Mouse (Mus musculus): ENCODE measurements at regions not wholly inside any gene's neighbourhood (a gene's known extent, or its start where the extent isn't known, plus 50 kb on each side); places are given as distances from the start of the nearest gene placed in this dataset.
A peak's percentile ranks its signal among the peaks of the same experiment; 100 is the strongest.

DNA sequence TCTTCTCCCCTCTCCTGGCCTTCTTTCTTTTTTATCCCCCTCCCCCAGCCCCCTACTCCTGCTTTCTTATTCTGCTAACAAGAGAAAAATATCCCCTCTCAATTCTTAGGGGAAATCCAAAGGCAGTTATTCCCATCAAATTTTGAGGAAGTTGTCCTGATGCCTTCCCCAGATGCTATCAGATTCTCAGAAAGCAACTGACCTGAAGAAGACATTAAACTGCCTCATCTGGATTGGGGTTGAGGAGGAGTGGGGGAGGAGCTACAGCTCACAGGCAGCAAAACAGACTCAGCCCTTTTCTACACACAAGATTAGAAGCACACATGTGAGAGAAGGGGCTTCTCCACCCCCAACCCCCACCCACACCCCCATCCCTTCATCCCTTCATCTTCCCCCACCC, 78.7 kb upstream of the S1pr3 start:
- no peak for DNase-seq (ENCODE audit: low spot score)
- intact Hi-C loops (cut with DNase I) = loop anchor here (10.0 kb wide), 1 partner anchor 165 kb away; no protein-coding TSS in a partner anchor

GRCm38 (mm10) chr13:51332271-51332670, 76.2 kb upstream of the S1pr3 start:
- DNase-seq (ENCODE audit: low spot score) = no peak
- intact Hi-C loops (cut with DNase I) = loop anchor here (10.0 kb wide), 1 partner anchor 163 kb away; no protein-coding TSS in a partner anchor

- intact Hi-C loops (cut with DNase I) = loop anchor here (10.0 kb wide), 1 partner anchor 161 kb away; no protein-coding TSS in a partner anchor
- no peak for DNase-seq (ENCODE audit: low spot score)
Observed at GRCm38 (mm10) chr13:51333481-51333880, 75.0 kb upstream of the S1pr3 start.

DNA sequence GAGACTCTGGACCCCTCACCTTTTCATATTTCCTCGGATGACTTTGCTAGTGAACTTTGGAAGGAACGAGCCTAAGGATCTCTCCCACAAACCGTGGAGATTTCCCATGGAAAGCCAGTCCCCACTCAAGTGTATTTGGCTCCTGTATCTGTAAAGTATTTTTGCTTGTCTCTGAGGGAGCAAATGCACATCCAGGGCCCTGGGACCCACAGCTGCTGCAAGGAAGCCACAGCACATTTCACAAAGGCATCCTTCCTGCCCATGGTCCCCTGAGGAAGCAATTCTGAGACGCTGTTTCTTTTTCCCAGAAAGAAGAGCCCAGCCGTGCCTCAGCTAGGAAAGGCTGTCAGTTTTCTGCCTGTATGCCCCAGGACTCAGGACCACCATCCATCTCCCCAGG, 71.7 kb upstream of the S1pr3 start:
- no peak for DNase-seq (ENCODE audit: low spot score)
- intact Hi-C loops (cut with DNase I) = loop anchor here (10.0 kb wide), 1 partner anchor 158 kb away; no protein-coding TSS in a partner anchor

DNA sequence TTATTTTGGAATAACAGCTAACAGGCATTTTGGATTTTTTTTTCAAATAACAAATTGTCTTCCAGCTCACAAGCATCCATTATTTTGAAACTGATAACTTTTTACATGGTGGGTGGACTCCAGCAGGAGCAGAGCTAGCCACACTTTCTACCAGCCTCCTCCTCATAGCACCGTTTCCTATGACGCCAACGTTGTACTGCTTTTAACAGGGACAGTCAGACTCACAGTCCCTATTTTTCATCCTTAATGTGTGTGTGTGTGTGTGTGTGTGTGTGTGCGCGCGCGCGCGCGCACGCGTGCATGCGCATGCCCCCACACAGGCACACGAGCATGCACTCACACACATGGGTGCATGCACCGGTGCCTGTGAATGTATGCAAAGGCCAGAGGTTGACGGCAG, 70.5 kb upstream of the S1pr3 start:
- intact Hi-C loops (cut with DNase I) = loop anchor here (10.0 kb wide), 1 partner anchor 157 kb away; no protein-coding TSS in a partner anchor
- no peak for DNase-seq (ENCODE audit: low spot score)

DNA sequence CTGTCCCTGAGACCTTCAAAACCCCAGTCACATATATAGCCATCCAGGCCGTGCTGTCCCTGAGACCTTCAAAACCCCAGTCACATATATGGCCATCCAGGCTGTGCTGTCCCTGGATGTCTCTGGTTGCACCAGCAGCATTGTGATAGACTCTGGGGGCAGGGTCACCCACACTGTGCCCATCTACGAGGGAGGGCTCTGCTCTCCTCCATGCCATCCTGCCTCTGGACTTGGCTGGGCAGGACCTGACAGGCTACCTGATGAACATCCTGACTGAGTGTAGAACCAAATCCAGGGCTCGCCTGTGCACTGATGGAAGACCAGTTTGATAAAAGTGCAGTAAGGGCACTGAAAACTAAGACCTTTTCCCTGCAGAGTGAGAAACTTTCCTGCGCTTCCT, 63.1 kb upstream of the S1pr3 start:
- intact Hi-C loops (cut with DNase I) = no loop called here

GRCm38 (mm10) chr13:51345839-51346550, 62.4 kb upstream of the S1pr3 start:
- intact Hi-C loops (cut with DNase I) = no loop called here
- DNase-seq (ENCODE audit: low spot score) = peak; percentile 25

More for the DNA sequence above, 63.1 kb upstream of the S1pr3 start:
- no peak for DNase-seq (ENCODE audit: low spot score)

- intact Hi-C loops (cut with DNase I) = no loop called here
- DNase-seq (ENCODE audit: low spot score) = no peak
Observed at GRCm38 (mm10) chr13:51348707-51349106, 59.7 kb upstream of the S1pr3 start.

- intact Hi-C loops (cut with DNase I) = no loop called here
- no peak for DNase-seq (ENCODE audit: low spot score)
Observed at GRCm38 (mm10) chr13:51349818-51350551, 58.5 kb upstream of the S1pr3 start.

DNA sequence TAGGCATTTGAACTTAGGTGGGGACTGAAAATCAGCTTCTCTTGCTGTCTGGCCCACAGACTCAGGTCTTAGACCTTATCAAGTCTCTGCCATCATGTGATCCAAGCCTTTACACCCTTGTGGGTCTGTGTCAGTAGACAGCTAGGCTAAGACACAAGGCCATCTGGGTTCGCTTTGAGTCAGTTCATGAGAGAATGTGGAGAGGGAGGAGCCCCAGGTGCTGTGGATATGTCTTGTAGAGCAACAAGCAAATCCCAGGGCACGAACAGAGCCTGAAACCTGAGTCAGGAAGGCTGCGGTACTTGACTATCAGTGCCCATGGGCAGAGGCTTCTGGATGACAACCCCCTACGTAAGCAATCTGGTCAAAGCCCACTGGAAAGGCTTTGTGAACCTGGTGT, 55.6 kb upstream of the S1pr3 start:
- no peak for DNase-seq (ENCODE audit: low spot score)
- intact Hi-C loops (cut with DNase I) = no loop called here

- no peak for DNase-seq (ENCODE audit: low spot score)
- intact Hi-C loops (cut with DNase I) = no loop called here
Observed at GRCm38 (mm10) chr13:51355507-51355906, 52.9 kb upstream of the S1pr3 start.
